Mouse (Mus musculus): ENCODE results near the gene Fam171a1.

The Fam171a1 gene

DNA sequence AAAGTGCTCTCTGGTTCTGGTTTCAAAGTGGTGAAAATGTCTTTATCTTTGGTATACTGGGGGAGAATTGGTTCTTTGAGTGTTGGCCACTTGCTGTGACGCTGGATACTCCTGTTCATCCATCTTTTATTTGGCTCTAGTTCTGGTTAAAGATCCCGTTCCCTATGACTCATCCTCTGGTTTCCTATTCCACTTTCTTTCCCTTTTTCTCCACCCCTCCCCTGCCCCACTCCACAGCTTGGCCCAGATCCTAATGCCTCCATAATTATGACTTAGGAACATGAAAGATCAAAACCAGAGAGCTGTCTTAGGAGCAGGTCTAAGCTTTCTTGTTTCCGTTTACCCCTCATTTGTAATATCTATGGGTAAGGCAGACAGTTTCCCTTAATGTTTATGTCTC, 130.2 kb downstream of the Fam171a1 start:
- DNase-seq (ENCODE audit: low read depth in 1 of 2, low spot score in 2 of 2) = no peak

DNA sequence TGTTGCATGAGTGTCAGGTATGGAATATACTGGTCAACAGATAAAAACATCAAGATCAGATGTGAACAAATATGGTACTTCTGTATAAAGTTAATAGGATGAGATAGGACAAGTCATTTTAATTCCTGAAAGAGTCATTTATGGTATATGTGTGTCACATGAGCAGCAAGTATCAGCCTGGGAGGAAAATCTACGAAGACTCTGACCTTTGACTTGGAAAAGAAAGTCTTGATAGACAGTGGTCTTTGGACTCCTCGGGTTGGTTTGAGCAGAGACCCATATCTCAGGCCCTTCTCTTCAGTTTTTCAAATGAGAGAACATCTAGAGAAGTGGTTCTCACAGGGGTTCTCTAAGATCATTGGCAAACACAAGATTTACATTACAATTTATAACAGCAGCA, 137.3 kb downstream of the Fam171a1 start:
- DNase-seq (ENCODE audit: low read depth in 1 of 2, low spot score in 2 of 2) = no peak

DNA sequence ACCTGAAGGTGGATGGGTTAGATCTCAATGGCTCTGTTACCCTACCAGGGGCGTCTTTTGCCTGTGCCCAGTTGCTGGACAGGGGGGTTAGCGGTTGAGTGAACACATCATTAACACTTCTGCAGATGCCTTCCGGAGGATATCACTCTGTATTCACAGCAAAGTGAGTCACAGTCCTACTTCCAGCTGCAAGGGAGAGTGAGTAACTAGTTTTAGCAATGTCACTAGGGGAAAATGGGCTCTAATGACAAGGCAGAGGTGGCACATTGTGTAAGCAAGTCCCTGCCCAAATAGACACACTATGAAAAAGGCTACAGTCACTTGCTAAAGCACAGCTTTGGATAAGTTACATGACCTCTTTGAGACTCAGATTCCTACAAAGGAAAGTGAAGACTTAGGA, 152.4 kb downstream of the Fam171a1 start:
- no peak for DNase-seq (ENCODE audit: low read depth in 1 of 2, low spot score in 2 of 2)

DNA sequence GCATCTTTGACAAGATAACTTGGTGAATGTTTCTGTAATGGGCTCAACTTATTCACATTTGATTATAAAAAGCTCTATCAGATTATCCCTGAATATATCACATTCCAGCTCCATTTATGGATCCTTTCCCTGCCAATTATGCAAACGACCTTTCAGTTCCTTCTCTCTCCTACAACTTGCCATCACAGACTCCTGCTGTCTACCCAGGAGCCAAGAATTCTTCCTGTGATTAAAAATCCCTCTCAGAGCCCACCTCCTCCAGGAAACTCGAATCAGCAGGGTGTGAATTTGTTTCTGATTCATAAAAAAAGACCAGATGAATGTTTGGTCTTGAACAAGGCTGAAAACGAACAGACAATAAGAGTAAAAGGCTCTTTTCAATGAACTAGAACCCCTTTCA, 153.9 kb downstream of the Fam171a1 start:
- DNase-seq (ENCODE audit: low read depth in 1 of 2, low spot score in 2 of 2) = no peak

DNA sequence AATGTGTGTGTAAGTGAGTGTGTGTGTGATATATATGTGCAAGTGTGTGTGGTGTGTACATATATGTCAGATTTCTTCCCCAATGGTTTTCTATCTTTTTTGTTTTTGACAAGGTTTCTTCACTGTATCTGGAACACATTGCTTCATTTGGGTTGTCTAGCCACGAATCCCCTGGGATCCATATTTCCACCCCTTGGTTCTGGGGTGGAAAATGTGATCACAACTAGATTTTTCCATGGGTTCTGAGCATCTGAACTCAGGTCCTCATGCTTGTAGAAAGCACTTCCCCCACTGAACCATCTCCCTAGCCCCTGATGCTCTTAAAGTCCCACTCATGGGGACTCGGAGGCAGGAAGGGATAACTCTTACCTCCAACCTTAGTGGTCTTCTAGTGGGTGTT, 159.3 kb downstream of the Fam171a1 start:
- DNase-seq (ENCODE audit: low read depth in 1 of 2, low spot score in 2 of 2) = no peak

DNA sequence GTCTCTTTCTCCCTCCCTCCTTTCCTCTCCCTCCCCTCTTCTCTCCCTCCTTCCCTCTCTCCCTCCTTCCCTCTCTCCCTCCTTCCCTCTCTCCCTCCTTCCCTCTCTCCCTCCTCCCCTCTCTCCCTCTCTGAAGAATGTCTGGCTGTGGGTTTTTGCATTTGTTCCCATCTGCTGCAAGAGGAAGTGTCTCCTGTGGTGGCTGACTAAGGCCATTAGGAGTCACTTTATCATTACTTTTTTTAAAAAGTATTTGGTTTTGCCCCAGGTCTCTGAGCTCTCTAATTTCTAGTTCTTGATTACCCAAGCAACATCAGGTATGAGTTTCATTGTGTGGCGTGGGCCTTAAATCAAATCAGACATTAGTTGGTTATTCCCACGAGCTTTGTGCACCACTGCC, 162.1 kb downstream of the Fam171a1 start:
- DNase-seq (ENCODE audit: low read depth in 1 of 2, low spot score in 2 of 2) = no peak
